Mouse (Mus musculus): ENCODE results near the gene Gm10762. TPM values are rescaled to one million over a fixed set of nuclear protein-coding genes. Genes with fewer than 3 reads are reported as not detected.
"Not testable (repeated sequence)": the region's sequence is repeated elsewhere in the genome, so short reads cannot be mapped to it uniquely, and the experiment has no call there.

The Gm10762 gene
- 5.8 and 7.6 TPM in 2 replicates for total RNA-seq (2017)

DNA sequence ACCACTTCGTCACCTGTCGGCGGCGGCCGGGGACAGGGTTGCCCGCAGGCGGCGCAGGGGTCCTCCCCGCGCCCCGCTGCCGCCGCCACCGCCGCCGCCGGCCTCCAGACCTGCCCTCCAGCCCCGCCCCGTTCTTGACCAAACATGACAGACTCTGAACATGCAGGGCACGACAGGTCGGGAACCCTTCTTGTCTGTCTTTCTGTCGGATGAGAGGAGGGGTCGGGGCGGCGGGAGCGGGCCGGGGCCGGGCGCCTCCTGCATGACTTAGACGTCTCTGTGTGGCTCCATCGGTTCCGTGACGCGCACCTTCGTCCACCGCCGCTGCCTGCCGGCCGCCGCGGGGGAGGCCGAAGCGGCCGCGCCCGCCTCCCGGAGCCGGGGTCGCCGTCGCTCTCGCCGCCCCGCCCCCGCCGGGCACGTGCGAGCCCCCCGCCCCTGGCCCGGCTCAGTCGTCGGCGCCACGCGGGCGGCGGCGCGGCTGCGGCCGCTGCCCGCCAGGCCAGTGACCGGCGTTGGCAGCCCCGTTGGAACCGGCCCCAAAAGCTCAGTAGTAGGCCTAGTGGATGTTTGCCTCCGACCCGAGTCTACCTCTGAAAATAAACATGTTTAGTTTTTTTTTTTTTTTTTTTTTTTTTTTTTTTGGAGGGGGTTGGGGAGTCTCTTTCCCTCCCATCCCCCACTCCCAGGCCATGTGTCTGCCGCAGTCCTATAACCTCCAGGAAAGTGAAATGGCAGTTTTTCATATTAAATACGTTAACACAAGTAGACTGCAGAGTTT is at the start of gene Gm10762:
Gene Gm10762 (minus strand): TSS at position 65 of the 781 bp plus-strand sequence.
- peak; percentile 30 to 34 for ATAC-seq (replicated peaks in 1 of 2; ENCODE audit: insufficient read depth in 1 of 2, low FRiP score in 2 of 2, low TSS enrichment in 1 of 2, low read depth in 1 of 2, poor library complexity in 2 of 2, severe bottlenecking in 2 of 2)

DNA sequence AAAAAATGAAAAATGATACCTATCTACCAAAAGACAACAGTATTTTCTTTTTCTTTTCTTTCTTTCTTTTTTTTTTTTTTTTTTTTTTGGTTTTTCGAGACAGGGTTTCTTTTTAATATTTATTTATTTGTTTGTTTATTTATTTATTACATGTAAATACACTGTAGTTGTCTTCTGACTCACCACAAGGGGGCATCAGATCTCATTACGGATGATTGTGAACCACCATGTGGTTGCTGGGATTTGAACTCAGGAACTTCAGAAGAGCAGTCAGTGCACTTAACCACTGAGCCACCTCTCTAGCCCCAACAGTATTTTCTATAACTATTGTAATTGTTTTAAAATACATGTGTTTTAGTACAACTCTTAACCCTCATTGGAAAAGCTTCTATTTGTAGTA is 41.3 kb upstream of the Gm10762 start:
- ATAC-seq (replicated peaks in 1 of 2; ENCODE audit: insufficient read depth in 1 of 2, low FRiP score in 2 of 2, low TSS enrichment in 1 of 2, low read depth in 1 of 2, poor library complexity in 2 of 2, severe bottlenecking in 2 of 2) = not testable (repeated sequence)

GRCm38 (mm10) chr2:129006194-129006749 is 38.7 kb upstream of the Gm10762 start:
- ATAC-seq (replicated peaks in 1 of 2; ENCODE audit: insufficient read depth in 1 of 2, low FRiP score in 2 of 2, low TSS enrichment in 1 of 2, low read depth in 1 of 2, poor library complexity in 2 of 2, severe bottlenecking in 2 of 2) = no peak

DNA sequence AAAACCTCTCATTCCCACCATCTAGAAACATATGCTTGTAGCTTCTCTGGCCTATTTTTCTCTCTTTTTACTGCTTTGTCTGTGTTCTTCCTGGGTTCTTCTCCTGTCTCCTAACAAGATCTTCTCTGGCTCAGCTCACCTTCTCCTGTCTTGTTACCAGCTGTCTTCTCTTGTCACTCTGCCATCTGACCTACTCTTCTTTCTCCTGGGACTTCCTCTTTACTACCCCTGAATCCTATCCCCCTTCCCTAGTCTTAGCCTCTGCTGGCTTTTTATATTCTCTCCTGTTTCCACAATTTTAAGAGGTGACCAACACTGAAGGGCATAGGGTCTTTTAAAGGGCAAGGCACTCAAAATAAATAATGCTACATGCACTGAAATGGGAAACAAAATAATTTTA is 37.3 kb upstream of the Gm10762 start:
- ATAC-seq (replicated peaks in 1 of 2; ENCODE audit: insufficient read depth in 1 of 2, low FRiP score in 2 of 2, low TSS enrichment in 1 of 2, low read depth in 1 of 2, poor library complexity in 2 of 2, severe bottlenecking in 2 of 2) = no peak

DNA sequence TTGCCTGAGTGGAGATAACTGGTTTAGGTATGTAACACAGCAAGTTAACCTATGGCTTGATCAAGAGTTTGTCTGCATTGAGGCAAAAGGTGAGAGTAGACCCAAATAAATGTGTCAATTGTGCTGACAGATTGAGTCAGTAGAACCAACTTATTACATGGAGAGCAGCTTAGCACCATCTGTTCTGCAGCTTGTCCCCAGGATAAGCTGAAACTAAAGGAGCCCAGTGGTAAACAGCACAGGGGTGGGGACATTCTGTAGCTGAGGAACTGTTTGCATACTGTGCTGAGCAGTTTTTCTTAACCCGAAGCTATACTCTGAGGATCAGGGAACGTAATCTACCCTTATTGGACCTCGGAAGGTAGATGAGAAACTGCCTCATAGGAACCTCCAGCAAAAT is 17.2 kb upstream of the Gm10762 start:
- no peak for ATAC-seq (replicated peaks in 1 of 2; ENCODE audit: insufficient read depth in 1 of 2, low FRiP score in 2 of 2, low TSS enrichment in 1 of 2, low read depth in 1 of 2, poor library complexity in 2 of 2, severe bottlenecking in 2 of 2)

GRCm38 (mm10) chr2:128975572-128975971 is 8.0 kb upstream of the Gm10762 start:
- no peak for ATAC-seq (replicated peaks in 1 of 2; ENCODE audit: insufficient read depth in 1 of 2, low FRiP score in 2 of 2, low TSS enrichment in 1 of 2, low read depth in 1 of 2, poor library complexity in 2 of 2, severe bottlenecking in 2 of 2)

GRCm38 (mm10) chr2:128972301-128972700 is 4.8 kb upstream of the Gm10762 start:
- ATAC-seq (replicated peaks in 1 of 2; ENCODE audit: insufficient read depth in 1 of 2, low FRiP score in 2 of 2, low TSS enrichment in 1 of 2, low read depth in 1 of 2, poor library complexity in 2 of 2, severe bottlenecking in 2 of 2) = no peak

DNA sequence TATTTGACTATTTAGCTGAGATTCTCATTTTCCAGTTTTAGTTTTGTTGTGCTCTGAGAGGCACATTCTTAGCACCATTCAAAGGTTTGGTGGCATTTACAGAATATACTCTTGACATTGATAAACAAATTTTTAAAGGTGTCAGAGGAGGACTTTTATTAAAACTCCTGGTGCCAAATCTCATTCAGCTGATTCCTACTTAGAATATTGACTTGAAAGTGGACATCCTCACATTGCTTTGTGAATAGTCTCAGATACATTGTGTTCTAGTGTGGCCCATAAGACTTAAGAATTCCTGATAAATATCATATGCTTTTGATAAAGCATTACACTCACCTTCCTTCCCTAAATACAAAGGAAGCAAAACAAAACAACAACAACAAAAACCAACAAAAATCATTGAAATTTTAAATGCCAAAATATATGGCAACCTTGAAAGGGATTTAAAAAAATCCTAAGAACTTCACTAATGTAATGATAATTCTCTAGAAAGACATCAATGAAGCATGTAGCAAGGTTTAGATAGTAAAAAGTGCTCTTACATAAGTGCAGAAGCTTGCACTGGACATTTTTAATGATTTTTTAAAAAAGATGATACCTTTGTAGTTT is 1.1 kb upstream of the Gm10762 start:
- no peak for ATAC-seq (replicated peaks in 1 of 2; ENCODE audit: insufficient read depth in 1 of 2, low FRiP score in 2 of 2, low TSS enrichment in 1 of 2, low read depth in 1 of 2, poor library complexity in 2 of 2, severe bottlenecking in 2 of 2)

DNA sequence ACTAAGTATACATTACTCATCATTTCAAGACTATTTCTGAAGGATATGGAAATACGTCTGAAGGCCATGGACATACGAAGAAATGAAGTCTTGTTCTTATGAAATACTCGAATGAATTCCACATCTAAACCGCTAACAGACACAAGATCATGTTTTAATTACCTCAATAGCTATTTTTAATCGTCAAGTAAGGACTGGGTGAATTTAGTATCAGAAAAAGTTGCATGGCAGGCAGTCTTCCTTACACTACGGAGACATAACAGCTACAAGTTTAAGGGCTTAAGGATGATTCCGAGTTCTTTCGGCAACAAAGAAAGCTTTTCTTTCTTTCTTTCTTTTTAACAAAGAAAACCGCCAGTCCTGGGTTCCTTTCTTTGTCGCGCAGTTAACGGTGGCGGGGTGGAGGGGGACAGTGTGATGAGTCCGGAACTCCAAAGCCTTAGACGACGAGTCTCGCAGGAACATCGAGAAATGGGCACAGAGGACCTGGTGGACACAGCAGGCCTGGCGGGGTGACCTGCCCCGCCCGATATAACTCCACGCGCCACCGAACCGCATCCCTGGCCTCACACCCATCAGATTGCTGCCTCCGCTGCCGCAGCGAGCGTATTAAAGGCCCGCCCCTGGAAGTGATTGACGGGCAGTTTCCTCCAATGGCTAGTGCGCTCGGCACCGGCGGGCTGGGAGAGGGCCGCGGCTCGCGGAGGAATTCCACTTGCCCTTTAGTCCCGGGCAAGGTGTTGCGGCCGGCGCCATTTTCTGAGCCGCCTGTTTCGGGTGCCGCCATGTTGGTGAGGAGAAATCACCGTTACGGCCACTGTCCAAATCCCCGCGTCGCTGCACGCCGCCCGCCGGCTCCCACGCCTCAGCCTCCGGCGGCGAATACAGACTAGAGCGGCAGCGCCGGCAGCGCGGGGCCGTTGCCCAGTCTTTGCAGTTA is 614 bp downstream of the Gm10762 start, which contains the start of gene Zc3h6:
Gene Zc3h6 (plus strand): TSS at position 762 of the 940 bp plus-strand sequence.
- peak; percentile 95 to 98 for ATAC-seq (replicated peaks in 1 of 2; ENCODE audit: insufficient read depth in 1 of 2, low FRiP score in 2 of 2, low TSS enrichment in 1 of 2, low read depth in 1 of 2, poor library complexity in 2 of 2, severe bottlenecking in 2 of 2)

DNA sequence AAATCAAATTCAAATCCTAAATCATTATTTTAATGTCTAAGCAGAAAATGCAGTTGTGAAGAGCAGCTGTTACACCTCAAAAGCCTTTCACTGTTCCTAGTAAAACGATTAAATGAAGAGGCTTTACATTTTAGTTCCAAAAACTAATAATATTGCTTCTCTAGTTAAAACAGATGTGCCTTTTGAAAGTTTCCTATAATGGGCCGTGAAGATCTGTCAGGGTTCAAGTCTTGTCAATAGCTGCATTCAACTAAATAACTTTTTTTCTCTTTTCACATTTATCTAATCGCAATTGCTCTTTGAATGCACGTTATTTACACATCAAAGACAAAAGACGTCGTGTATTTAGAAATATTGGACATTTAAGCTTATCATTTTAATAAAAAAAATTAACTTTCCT is 1.3 kb downstream of the Gm10762 start:
- no peak for ATAC-seq (replicated peaks in 1 of 2; ENCODE audit: insufficient read depth in 1 of 2, low FRiP score in 2 of 2, low TSS enrichment in 1 of 2, low read depth in 1 of 2, poor library complexity in 2 of 2, severe bottlenecking in 2 of 2)

GRCm38 (mm10) chr2:128965505-128966105 is 1.9 kb downstream of the Gm10762 start:
- no peak for ATAC-seq (replicated peaks in 1 of 2; ENCODE audit: insufficient read depth in 1 of 2, low FRiP score in 2 of 2, low TSS enrichment in 1 of 2, low read depth in 1 of 2, poor library complexity in 2 of 2, severe bottlenecking in 2 of 2)

GRCm38 (mm10) chr2:128954186-128954585 is 13.3 kb downstream of the Gm10762 start:
- no peak for ATAC-seq (replicated peaks in 1 of 2; ENCODE audit: insufficient read depth in 1 of 2, low FRiP score in 2 of 2, low TSS enrichment in 1 of 2, low read depth in 1 of 2, poor library complexity in 2 of 2, severe bottlenecking in 2 of 2)

DNA sequence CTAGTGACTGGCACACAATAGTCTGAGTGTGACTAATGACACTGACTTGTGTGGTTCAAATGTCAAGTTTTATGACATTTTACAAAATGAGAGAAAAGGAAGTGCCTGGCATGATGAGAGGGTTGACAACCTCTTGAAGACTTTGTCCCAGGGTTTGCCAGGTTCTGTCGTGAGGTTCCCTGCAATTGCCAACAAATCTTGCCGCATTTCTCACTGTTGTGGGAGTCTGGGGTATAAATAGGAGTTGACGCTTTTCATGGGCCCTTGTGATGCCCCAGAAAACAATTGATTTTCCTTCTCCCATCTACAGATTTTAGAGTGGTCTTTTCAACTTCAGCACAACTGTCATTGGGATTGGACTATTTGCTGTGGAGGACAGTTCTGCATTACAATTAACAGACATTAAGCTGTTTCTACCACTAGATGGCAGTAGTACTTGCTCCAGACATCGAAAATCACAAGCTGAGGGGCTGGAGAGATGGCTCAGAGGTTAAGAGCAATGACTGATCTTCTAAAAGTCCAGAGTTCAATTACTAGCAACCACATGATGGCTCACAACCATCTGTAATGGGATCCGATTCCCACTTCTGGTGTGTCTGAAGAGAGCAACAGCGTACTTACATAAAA is 19.4 kb downstream of the Gm10762 start:
- 0 out of 4 replicates have a peak, but pooled peaks of 1 of the 2 experiments have one; percentile 39 for ATAC-seq (replicated peaks in 1 of 2; ENCODE audit: insufficient read depth in 1 of 2, low FRiP score in 2 of 2, low TSS enrichment in 1 of 2, low read depth in 1 of 2, poor library complexity in 2 of 2, severe bottlenecking in 2 of 2)

- peak; percentile 91 to 96 for ATAC-seq (replicated peaks in 1 of 2; ENCODE audit: insufficient read depth in 1 of 2, low FRiP score in 2 of 2, low TSS enrichment in 1 of 2, low read depth in 1 of 2, poor library complexity in 2 of 2, severe bottlenecking in 2 of 2)
These were observed 23.7 kb downstream of the Gm10762 start, which contains the start of gene Zc3h8 for GRCm38 (mm10) chr2:128943538-128944528. TSS of gene Zc3h8 (minus strand) at chr2:128944077.

GRCm38 (mm10) chr2:128936256-128936655 is 31.3 kb downstream of the Gm10762 start:
- ATAC-seq (replicated peaks in 1 of 2; ENCODE audit: insufficient read depth in 1 of 2, low FRiP score in 2 of 2, low TSS enrichment in 1 of 2, low read depth in 1 of 2, poor library complexity in 2 of 2, severe bottlenecking in 2 of 2) = no peak
